Mouse (Mus musculus): ENCODE data around the gene Tbx6. TPM values are rescaled to one million over a fixed set of nuclear protein-coding genes. Genes with fewer than 3 reads are reported as not detected.

Gene Tbx6
- polyA plus RNA-seq, 1 experiment from 2014 or later, result 0.53 TPM

DNA sequence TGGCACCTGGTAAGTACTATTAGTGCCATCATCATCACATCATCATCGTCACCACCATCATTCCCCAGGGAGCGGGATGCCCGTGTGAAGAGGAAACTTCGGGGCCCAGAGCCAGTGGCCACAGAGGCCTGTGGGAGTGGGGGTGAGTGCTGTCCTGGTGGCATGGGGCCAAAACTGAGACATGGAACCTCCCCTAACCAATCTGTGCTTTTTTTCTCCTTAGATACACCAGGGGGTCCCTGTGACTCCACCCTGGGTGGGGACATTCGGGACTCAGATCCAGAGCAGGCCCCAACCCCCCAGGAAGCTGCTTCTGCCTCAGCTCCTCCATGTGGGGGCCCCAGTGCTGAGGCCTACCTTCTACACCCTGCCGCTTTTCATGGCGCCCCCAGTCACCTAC is 3.2 kb downstream of the Tbx6 start:
- no peaks in the 10 kb centered on the region for H3K27me3 ChIP-seq
- no peak overlapping the region for H3K4me2 ChIP-seq (replicated peaks)
- 74% methylated on average over 7 of the region's 7 CpGs for WGBS
- ATAC-seq (ENCODE audit: low FRiP score, low read depth), result no peak
- no peak overlapping the region for H3K27ac ChIP-seq
- no peak overlapping the region for H3K9ac ChIP-seq
- peaks cover 18% of the 10 kb centered on the region for H3K4me1 ChIP-seq
- H3K9me3 ChIP-seq, result no peaks in the 10 kb centered on the region
- no peak overlapping the region for H3K4me3 ChIP-seq
- peaks cover 68% of the 10 kb centered on the region for H3K36me3 ChIP-seq

DNA sequence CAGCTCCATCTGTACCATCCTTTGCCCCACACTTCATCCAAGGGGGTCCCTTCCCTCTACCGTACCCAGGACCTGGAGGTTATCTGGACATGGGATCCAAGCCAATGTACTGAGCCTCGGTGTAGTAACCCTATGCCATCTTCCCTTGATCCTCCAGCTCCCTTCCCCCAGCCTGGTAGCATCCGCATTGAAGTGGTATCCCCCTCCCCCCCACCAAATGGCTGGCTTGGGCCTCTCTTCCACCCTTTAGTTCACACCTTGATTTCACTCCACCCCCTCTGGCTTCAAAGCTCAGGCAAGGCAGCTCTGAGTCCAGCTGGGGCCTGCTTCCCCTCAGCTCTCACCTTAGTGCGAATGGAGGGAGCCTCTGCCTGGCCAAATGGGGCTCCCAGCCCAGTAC is 3.8 kb downstream of the Tbx6 start:
- Histone ChIP-seq H3K4me1 (peaks cover 14% of the 10 kb centered on the region), H3K27ac (no peak overlapping the region), H3K9ac (no peak overlapping the region), H3K9me3 (no peaks in the 10 kb centered on the region), H3K36me3 (peaks cover 74% of the 10 kb centered on the region), H3K4me2 (replicated peaks) (no peak overlapping the region), H3K27me3 (no peaks in the 10 kb centered on the region), H3K4me3 (no peak overlapping the region)
- ATAC-seq (ENCODE audit: low FRiP score, low read depth), result no peak
- WGBS, result 52% methylated on average over 4 of the region's 4 CpGs

DNA sequence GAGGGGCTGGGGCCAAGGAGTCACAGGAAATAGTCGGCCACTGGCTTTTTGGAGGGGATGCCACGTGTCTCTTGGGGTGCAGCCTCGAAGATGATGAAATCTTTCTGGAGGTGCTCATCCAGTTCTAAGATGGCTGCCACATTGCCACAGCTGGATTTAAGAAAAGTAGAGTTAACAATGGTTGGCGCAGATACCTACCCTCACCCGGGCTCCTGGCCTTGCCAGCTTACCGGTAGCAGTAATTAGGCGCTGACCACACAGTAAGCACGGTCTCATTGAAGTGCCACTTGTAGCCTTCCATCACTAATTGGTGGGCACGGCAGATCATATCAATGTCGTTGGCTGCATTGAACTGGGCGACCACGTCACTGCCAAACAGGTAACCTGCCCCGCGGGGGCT is 4.9 kb downstream of the Tbx6 start:
- no peak for ATAC-seq (ENCODE audit: low FRiP score, low read depth)
- Histone ChIP-seq H3K27me3 (no peaks in the 10 kb centered on the region), H3K4me3 (no peak overlapping the region), H3K4me1 (peaks cover 16% of the 10 kb centered on the region), H3K36me3 (peaks cover 77% of the 10 kb centered on the region), H3K9me3 (no peaks in the 10 kb centered on the region), H3K9ac (no peak overlapping the region), H3K27ac (no peak overlapping the region), H3K4me2 (replicated peaks) (no peak overlapping the region)
- 89% methylated on average over 14 of the region's 14 CpGs for WGBS

DNA sequence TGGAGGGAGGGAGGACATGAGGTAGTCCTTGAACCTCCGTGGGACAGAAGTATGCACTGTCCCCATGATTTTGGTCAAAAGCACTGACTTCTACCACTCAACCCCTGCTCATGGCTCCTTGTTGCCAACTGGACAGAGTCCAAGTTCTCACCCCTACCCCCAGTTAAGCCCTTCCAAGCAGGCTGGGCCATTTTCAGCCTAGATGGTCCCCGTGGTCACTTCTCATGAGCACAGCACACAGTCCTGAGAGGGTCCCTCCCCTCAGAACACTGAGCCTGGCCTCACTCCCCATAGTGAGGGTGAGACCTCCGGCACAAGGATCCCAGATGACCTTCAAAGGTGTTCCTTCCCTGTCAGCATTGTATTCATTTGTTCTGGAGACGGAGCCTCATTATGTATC is 7.9 kb downstream of the Tbx6 start:
- no peak for ATAC-seq (ENCODE audit: low FRiP score, low read depth)
- Histone ChIP-seq H3K9me3 (no peaks in the 10 kb centered on the region), H3K27me3 (no peaks in the 10 kb centered on the region), H3K4me2 (replicated peaks) (no peak overlapping the region), H3K9ac (no peak overlapping the region), H3K4me1 (peaks cover 23% of the 10 kb centered on the region), H3K27ac (no peak overlapping the region), H3K4me3 (no peak overlapping the region), H3K36me3 (peaks cover 65% of the 10 kb centered on the region)
- WGBS, result 86% methylated on average over 4 of the region's 4 CpGs

DNA sequence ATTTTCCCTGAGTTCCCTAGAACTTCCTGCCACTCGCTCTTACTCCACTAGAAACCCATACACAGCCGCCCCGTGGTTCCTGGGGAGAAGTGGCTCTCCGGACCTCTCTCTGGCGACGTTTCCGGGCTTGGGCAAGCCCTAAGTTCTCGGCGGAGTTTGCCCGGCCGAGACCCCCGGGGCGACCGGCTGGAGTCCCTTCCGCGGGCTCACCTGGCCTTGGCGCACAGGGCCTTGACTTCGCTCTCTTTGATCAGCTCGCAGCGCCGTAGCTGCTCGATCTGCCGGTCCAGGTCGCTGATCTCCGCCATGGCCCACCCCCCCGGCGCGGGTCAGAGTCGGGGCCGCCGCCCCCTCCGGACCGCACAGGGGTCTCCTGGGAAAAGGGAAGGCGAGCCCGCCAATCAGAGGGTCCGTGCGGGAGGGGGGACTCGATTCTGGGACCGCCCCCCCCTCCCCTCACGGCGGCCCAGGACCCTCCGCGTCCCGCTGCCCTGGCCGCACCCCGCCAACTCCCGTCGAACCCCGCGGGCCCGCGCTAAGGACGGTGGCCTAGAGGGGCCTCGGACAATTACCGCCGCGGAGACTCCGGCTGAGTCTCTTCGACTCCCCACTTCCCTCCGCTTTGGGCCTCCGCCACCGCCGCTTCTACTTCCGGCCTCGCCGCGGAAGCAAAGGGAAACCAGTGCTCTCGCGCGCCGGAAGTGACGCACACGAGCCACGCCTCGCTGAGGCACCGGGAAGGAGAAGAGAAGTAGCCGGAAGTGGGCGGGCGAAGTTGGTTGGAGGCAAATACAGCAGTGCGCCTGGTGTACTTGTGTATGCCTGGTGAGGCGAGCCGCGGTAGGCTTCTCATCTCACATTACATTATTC is 10.8 kb downstream of the Tbx6 start, which contains the start of gene Ppp4c:
Gene Ppp4c, minus strand, starts transcription at position 646 of the 870 bp plus-strand sequence.
- Histone ChIP-seq H3K4me2 (replicated peaks) (peak within 1 kb of the TSS; percentile 77), H3K27ac (peak within 1 kb of the TSS; percentile 96), H3K36me3 (peaks cover 65% of the 10 kb centered on the region), H3K9ac (peak within 1 kb of the TSS; percentile 97), H3K4me3 (peak within 1 kb of the TSS; percentile 94), H3K4me1 (peaks cover 33% of the 10 kb centered on the region), H3K9me3 (no peaks in the 10 kb centered on the region), H3K27me3 (no peaks in the 10 kb centered on the region)
- peak; percentile 94 for ATAC-seq (ENCODE audit: low FRiP score, low read depth)
- under 1% methylated on average over 66 of the region's 83 CpGs for WGBS

DNA sequence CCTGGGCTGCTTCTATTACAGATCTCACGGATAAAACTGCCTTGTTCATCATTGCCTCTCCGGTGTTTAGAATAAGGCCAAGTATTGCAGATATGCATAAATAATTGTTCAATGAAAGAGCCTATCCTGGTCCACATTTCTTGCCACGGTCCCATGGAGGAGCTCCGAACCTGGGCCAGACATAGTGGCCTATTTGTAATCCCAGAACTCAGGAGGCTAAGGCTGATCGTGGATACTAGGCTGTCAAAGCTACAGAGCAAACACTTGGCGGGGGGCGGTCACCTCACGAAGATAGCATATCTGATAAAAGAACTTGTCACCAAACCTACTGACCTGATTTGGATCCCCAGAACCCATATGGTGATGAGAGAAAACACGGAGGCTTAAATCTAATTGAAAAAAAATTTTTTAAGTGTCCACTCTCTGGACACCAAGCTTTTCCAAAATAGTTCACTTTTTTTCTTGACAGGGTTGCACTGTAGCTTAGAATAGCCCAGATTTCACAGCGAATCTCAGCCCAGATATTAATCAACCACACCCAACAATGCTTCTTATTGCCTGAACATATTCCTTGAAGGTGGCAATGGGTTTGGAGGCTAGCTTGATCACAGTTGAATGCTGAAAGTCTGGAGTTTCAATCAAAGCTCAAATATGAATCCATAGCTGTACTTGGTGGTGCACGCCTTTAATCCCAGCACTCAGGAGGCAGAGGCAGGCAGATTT is 11.6 kb downstream of the Tbx6 start:
- peak overlapping the region; percentile 94 for H3K4me3 ChIP-seq
- no peaks in the 10 kb centered on the region for H3K9me3 ChIP-seq
- peak; percentile 6; the same call in 1 of the 2 replicates for ATAC-seq (ENCODE audit: low FRiP score, low read depth)
- H3K4me1 ChIP-seq, result peaks cover 41% of the 10 kb centered on the region
- peak overlapping the region; percentile 77 for H3K4me2 ChIP-seq (replicated peaks)
- H3K36me3 ChIP-seq, result peaks cover 63% of the 10 kb centered on the region
- 26% methylated on average over 11 of the region's 11 CpGs for WGBS
- H3K9ac ChIP-seq, result peak overlapping the region; percentile 54
- H3K27ac ChIP-seq, result peak overlapping the region; percentile 96
- no peaks in the 10 kb centered on the region for H3K27me3 ChIP-seq

DNA sequence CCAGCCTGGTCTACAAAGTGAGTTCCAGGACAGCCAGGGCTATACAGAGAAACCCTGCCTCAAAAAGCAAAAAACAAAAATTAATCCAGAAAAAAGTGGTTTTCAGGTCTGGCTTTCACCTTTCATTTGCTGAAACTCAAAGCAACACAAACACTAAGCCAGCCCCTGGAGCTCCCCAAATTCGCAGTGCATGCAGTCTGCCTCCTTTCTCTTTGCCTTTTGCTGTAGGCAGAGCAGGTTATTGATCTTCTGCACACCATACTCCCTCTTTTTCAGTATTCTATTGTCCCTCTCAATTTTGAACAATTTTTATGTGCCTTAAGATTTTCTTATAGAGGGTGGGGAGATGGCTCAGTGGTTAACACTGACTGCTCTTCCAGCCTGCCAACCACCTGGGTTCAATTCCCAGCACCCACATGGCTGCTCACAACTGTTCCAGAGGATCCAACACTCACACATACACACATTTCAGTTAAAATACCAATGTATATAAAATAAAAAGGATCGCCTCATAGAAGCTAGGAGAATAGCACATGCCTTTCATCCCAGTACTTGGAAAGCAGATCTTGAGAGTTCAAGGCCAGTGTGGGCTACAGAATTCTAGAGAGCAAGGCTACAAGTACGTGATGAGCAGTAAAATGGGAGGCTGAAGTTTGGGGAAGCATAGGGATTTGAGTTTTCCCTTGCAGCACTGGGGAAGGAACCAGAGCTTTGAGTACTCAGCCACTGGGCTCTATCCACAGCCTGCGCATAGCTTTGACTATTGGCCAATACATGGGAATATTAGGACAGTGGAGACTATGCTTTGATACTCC is 12.4 kb downstream of the Tbx6 start:
- H3K27me3 ChIP-seq, result no peaks in the 10 kb centered on the region
- H3K4me3 ChIP-seq, result peak overlapping the region; percentile 94; the same call in 1 of the 2 replicates
- WGBS, result 72% methylated on average over 4 of the region's 4 CpGs
- ATAC-seq (ENCODE audit: low FRiP score, low read depth), result no peak
- no peak overlapping the region for H3K4me2 ChIP-seq (replicated peaks)
- H3K4me1 ChIP-seq, result peaks cover 46% of the 10 kb centered on the region
- H3K36me3 ChIP-seq, result peaks cover 55% of the 10 kb centered on the region
- no peak overlapping the region for H3K9ac ChIP-seq
- H3K27ac ChIP-seq, result no peak overlapping the region
- H3K9me3 ChIP-seq, result no peaks in the 10 kb centered on the region

DNA sequence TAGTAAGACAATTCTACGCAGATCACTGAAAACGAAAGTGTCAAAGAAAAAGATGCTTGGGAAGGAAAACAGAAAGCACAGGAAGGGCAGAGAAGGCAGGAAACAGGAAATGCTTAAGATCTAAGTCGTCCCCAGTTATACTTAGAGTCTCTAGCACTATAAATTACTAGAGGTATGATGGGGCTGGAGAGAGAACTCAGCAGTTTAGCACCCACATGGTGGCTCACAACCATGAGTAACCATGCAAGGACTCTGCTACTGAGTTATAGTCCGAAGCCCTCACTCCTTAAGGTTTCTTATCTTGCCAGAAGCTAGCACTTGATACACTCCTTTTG is 13.0 kb downstream of the Tbx6 start:
- no peak overlapping the region for H3K27ac ChIP-seq
- H3K36me3 ChIP-seq, result peaks cover 49% of the 10 kb centered on the region

DNA sequence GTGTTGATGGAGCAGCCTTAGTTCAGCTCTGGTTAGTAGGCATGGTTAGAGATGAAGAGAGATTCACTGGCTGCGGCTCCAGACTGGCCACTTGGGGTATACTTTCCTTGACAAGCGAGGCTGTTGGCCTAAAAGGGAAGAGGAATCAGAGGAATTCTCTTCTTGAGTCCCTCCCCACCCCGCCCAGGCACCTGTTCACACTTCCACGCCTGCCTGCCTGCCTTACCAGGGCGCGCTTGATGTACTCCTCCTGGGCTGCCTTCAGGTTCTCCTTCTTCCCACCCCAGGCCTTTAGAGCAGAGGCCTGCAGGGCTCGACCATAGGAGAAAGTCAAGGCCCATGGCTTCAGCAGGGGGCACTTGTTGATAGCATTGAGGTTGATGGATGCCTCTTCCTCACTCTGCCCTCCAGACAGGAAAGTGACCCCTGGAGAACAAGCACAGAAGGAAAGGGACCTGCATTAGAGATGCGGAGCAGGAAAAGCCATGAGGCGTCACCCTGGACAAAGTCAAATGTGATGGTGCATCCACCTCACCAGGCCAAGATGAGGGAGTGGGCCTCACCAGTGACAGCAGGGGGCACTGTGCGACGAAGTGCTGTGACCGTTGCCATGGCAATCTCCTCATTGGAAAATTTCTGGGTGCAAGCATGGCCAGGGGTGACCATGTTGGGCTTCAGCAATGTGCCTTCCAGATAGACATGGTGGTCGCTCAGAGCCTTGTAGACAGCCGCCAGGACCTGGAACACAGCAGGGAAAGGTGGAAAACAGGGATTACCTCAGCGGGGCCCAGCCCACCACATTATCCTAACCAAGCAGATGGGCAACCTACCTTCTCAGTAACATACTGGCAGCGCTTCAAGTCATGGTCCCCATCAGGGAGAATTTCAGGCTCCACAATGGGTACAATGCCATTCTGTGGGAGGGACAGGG is 14.4 kb downstream of the Tbx6 start:
- H3K4me2 ChIP-seq (replicated peaks), result 0 out of 2 replicates have a peak overlapping the region, but pooled peaks have one; percentile 91
- H3K27me3 ChIP-seq, result no peaks in the 10 kb centered on the region
- H3K9me3 ChIP-seq, result no peaks in the 10 kb centered on the region
- peaks cover 47% of the 10 kb centered on the region for H3K4me1 ChIP-seq
- no peak overlapping the region for H3K27ac ChIP-seq
- 85% methylated on average over 16 of the region's 16 CpGs for WGBS
- H3K4me3 ChIP-seq, result no peak overlapping the region
- H3K9ac ChIP-seq, result no peak overlapping the region
- no peak for ATAC-seq (ENCODE audit: low FRiP score, low read depth)
- peaks cover 38% of the 10 kb centered on the region for H3K36me3 ChIP-seq

More for the DNA sequence above, 13.0 kb downstream of the Tbx6 start:
- Histone ChIP-seq H3K4me1 (peaks cover 46% of the 10 kb centered on the region), H3K4me2 (replicated peaks) (no peak overlapping the region), H3K4me3 (no peak overlapping the region), H3K27me3 (no peaks in the 10 kb centered on the region), H3K9ac (no peak overlapping the region), H3K9me3 (no peaks in the 10 kb centered on the region)
- no peak for ATAC-seq (ENCODE audit: low FRiP score, low read depth)
- WGBS, result 70% methylated on average over 4 of the region's 4 CpGs

DNA sequence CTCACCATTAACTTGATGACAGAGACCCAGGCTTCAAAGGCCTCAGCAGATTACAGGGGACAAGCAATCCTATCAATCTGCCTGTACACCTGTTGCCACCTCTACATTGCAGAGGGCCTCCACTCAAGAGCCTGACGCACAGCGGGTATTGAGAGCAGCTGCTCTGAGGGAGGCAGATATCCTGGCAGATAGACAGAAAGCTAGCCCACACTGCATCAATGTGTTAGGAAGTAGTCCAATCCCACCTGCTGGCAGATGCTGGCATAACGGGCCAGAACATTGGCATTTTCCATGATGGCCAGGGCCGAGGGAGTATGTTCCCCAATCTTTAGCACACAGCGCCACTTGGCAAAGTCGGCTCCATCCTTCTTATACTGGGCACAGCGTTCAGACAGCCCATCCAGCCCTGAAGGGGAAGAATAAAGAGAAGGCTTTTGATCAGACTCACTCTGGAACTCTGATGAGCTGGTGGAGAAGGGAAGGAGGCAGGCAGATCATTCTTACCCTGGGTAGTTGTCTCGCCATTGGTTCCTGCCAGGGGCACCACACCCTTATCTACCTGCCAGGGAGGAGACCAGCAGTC is 15.2 kb downstream of the Tbx6 start:
- Histone ChIP-seq H3K36me3 (peaks cover 38% of the 10 kb centered on the region), H3K9me3 (no peaks in the 10 kb centered on the region), H3K27me3 (no peaks in the 10 kb centered on the region), H3K27ac (no peak overlapping the region), H3K4me1 (peaks cover 47% of the 10 kb centered on the region), H3K9ac (0 out of 2 replicates have a peak overlapping the region, but pooled peaks have one; percentile 8), H3K4me3 (peak overlapping the region; percentile 87), H3K4me2 (replicated peaks) (peak overlapping the region; percentile 91)
- WGBS, result 79% methylated on average over 8 of the region's 8 CpGs
- ATAC-seq (ENCODE audit: low FRiP score, low read depth), result no peak

Measured in limb, embryonic 13.5 days (tissue).